Mouse (Mus musculus): Measurements from ENCODE around the gene Usp12.

The Usp12 gene

GRCm38 (mm10) chr5:146798031-146798430 lies 3.2 kb upstream of the Usp12 start:
- no peak for DNase-seq (ENCODE audit: low spot score)

DNA sequence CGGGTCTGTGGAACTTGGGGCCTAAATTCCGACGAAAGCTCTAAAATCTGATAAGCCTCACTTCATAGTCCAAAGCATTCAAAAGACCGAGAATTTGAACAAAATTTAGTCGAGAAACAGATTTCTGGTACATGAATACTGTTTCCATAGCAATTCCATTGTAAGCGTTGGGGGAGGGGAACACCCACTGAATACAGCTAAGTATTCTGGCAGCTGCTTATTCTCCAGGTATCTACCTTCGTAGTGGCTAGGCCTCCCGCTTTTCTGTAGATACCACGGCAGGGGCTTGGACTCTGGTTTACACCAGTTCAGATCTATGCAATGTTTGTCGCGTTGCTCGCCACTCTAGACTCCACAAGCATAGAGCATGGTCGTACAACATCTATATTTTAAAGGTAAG lies 922 bp upstream of the Usp12 start:
- no peak for DNase-seq (ENCODE audit: low spot score)

GRCm38 (mm10) chr5:146794084-146794852 lies 538 bp downstream of the Usp12 start:
- no peak for DNase-seq (ENCODE audit: low spot score)

DNA sequence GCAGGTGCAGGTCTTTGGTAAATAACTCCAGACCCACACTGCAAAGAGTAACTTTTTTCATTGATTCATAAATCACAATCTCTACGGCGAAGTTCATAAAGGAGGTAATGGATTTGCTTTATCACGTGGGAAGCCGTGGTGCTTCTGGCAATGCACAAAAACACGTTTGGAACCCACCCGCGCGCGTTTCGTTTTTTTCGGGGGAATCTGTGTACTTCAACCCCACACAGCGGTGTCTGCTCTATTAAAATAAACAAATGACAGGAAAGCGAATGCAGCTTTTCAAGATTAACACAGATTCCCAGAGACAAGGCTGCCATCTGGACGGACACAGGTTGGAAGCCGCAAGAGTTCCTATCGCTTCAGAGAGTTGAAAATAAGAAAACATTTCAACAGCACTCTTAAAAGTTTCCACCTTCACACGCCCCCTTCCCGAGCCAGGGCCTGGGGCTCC lies 1.1 kb downstream of the Usp12 start:
- DNase-seq (ENCODE audit: low spot score) = no peak

- DNase-seq (ENCODE audit: low spot score) = peak; percentile 32
Measured at GRCm38 (mm10) chr5:146792140-146792791, 2.5 kb downstream of the Usp12 start.

DNA sequence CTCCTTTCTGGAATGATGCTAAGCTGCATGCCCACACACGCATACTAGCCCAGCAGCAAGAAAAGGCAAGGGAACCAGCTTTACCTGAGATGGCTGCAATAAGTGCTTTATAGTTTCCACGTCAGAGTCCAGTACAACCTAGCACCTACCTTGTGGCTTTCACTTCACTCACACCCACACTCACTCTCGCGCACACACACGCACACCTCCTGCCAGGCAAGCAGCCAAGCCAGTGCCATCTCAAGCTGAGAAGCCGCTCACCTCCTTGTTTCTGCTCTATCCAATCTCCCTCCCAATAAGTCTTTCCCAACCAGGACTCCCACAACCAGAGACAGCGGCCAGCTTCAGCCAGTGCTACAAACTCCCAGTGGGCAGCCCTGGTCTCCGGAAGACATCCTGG lies 3.9 kb downstream of the Usp12 start:
- DNase-seq (ENCODE audit: low spot score) = no peak

- DNase-seq (ENCODE audit: low spot score) = no peak
Measured at GRCm38 (mm10) chr5:146789413-146789812, 5.4 kb downstream of the Usp12 start.

- DNase-seq (ENCODE audit: low spot score) = no peak
Measured at GRCm38 (mm10) chr5:146786123-146786522, 8.7 kb downstream of the Usp12 start.

GRCm38 (mm10) chr5:146783891-146784290 lies 10.9 kb downstream of the Usp12 start:
- DNase-seq (ENCODE audit: low spot score) = no peak

- no peak for DNase-seq (ENCODE audit: low spot score)
Measured at GRCm38 (mm10) chr5:146783300-146783699, 11.5 kb downstream of the Usp12 start.

DNA sequence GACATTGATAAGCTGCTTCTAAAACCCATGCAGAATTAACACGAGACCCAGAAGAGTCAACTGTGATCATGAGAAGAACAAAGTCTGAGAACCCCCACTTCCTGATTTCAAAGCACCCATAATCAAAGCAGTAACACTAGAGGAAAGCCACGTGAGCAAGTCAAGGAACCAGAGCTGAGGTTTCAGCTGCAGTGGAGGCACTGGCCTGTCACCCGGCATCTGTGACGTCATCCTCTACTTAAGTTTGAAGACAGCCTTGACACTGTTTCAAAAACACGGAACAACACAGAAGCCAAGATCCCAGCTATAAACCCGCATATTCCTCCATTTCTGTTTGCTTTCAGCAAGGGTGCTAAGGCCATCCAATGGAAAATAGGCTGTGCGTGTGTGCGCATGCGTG lies 13.1 kb downstream of the Usp12 start:
- DNase-seq (ENCODE audit: low spot score) = no peak

- DNase-seq (ENCODE audit: low spot score) = no peak
Measured at GRCm38 (mm10) chr5:146779931-146780330, 14.9 kb downstream of the Usp12 start.

DNA sequence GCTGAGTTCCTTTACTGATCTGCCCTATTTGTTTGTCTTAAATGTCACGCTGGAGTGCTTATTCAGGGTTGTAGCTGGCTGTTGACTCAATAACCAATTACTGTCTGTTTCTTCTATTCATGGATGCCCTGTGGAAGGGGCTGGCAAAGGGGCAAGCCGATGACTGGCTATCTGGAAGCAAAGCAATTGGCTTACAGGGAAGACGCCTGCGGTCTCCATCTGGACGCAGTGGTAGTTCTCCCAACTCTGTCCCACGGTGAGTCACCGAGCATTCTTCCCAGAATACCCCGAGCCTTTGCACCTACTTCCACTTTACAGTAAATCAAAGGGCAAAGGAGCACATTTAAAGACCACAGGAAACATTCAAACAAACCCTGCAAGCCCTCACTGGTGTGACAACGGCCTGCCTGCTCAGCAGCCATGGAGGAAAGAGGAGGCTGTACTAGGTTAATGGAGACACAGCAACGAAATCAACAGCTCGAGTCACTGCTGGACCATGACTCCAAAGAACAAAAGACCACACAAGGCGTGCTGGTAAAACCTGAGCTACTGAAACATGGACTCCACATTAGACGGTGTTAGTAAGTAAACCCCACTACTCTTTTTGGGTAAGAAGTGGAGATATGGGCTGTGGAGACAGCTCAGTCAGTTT lies 17.7 kb downstream of the Usp12 start:
- DNase-seq (ENCODE audit: low spot score) = no peak

DNA sequence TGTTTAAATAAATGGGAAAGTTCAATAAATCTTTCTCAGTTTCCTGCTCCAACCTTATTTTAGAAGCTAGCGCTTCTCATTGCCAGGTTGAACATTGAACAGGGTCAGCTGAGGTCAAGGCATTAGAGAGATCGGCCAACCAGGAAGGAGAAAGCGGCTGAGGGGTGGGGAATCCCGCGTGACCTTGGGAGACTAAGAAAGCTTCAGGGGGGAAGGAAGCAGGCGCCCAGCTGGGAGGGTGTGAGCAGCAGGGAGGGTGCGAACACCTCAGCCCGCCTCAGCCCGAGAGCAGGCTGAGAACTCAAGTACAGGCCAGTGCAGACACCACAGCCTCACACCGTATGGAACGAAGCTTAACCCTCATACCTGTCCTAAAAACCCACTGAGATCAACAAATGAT lies 22.8 kb downstream of the Usp12 start:
- no peak for DNase-seq (ENCODE audit: low spot score)

- no peak for DNase-seq (ENCODE audit: low spot score)
Measured at GRCm38 (mm10) chr5:146770002-146770848, 24.6 kb downstream of the Usp12 start.

GRCm38 (mm10) chr5:146765791-146766190 lies 29.0 kb downstream of the Usp12 start:
- DNase-seq (ENCODE audit: low spot score) = no peak

DNA sequence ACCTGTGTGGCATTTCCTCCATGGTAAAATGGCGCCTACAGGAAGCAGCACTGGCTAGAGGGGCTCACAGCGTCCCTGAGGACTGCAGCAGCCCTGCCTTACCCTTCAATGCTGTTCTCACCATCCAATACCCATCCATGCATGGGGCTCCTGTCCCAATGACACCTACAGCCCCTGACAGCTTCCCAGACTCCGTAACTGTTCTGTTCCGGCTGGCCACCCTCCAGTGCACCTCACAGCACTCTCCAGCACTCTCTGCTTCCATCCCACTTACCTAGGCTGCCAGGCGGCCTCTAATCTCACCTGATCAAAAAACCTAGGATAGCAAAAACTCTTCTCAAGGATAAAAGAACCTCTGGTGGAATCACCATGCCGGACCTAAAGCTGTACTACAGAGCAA lies 35.6 kb downstream of the Usp12 start:
- DNase-seq (ENCODE audit: low spot score) = no peak

DNA sequence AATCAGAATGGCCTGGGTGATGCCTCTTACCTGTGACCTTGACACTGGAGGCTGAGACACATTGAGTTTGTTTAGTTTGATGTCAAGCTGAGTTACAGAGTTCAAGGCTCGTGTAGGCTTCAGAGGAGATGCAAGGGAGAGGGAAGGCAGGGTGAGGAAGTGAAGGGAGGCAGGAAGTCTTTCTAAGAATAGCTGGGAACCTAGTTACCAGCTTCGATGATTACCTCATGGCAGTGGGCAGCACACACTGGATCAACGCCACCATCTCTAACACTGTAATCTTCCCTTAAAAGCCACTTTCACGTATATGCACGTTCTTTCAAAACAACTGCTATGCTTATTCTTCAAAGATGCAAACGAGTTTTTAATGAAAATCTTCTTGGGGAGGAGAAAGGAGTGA lies 36.9 kb downstream of the Usp12 start:
- no peak for DNase-seq (ENCODE audit: low spot score)

DNA sequence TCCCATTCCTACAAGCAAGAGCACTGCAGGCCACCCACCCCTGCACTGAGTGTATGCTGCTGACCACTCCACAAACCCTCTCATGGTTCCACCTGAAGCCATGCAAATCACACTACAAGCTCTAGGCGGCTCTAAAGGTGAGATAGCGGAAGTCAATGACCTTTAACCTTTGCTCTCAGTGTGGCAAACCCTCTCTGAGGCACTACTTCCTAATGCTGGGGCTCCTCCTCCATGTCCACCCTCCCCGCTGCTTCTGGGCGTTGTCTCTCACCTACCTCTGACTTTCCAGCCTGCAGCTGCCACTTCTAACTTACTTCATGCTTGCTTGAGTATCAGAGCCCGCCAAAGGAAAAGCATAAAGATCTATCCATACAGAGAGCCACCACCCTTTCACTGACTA lies 37.5 kb downstream of the Usp12 start:
- no peak for DNase-seq (ENCODE audit: low spot score)

- DNase-seq (ENCODE audit: low spot score) = no peak
Measured at GRCm38 (mm10) chr5:146753181-146753580, 41.6 kb downstream of the Usp12 start.

DNA sequence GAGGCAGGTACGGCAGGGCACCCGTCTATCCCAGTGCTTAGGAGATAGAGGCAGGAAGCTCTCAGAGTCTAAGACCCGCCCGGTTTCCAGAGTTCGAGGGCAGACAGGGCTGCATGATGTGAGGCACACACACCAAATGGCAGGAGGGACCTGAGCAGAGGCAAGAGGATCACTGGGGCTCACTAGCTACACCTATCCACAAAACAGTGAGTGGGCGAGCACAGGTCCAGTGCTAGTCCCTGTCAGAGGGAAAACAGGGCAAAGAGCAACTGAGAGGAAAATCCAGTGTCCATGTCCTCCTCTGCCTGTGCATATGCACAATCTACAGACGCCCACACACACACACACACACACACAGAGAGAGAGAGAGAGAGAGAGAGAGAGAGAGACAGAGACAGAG lies 43.8 kb downstream of the Usp12 start:
- no peak for DNase-seq (ENCODE audit: low spot score)

- peak; percentile 43 for DNase-seq (ENCODE audit: low spot score)
Measured at GRCm38 (mm10) chr5:146750273-146750672, 44.5 kb downstream of the Usp12 start.

All from MN1 (cell line).